Mouse (Mus musculus): ENCODE data around the gene Hoxd13. TPM values are rescaled to one million over a fixed set of nuclear protein-coding genes. Genes with fewer than 3 reads are reported as not detected.

Hoxd13 gene
- polyA plus RNA-seq, 1 experiment = 0.04 TPM

DNA sequence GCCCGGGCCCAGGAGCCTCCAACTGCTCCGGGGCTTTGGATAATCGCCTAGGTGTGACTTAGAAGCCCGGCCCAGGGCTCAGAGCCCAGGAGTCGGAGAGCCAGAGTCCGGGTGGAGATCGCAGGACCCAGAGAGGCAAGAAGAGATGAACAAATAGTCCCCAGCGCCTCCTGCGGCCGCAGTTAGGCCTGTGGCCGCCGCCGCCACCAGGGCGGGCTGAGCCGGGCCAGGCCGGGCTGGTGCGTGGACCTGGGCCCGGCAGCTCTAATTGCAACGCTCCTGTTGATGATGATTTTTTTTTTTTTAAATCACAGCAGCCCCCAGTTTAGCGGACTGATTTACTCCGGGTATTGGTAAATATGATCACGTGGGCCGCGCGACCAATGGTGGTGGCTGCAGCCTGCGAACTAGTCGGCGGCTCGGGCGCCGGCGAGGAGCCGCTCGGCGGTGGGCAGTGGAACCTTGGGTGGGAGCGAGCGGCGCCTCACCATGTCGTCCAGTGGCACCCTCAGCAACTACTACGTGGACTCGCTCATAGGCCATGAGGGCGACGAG is 29.5 kb downstream of the Hoxd13 start, which contains the start of gene Hoxd9:
Hoxd9 (plus strand) TSS at position 161 of the 555 bp plus-strand sequence.
- WGBS = 3% methylated on average over 43 of the region's 43 CpGs
- DNase-seq = no peak
- H3K36me3 ChIP-seq (ENCODE audit: control insufficient read depth, insufficient read depth, low read length) = no peaks in the 10 kb centered on the region
- H3K27me3 ChIP-seq (ENCODE audit: control insufficient read depth, insufficient read depth, low read length) = peaks cover 28% of the 10 kb centered on the region
- no peaks in the 10 kb centered on the region; the same call in 1 of the 2 replicates for H3K4me1 ChIP-seq (replicated peaks; ENCODE audit: control insufficient read depth, insufficient read depth, low read length)
- H3K27ac ChIP-seq (ENCODE audit: control insufficient read depth, insufficient read depth, low read length) = no peak within 1 kb of the TSS
- H3K4me3 ChIP-seq (ENCODE audit: control insufficient read depth, insufficient read depth, low read length) = no peak within 1 kb of the TSS
- no peak for TF ChIP-seq CTCF (IDR thresholded peaks at IDR 0.05; ENCODE audit: borderline replicate concordance, control insufficient read depth, extremely low read depth, insufficient read depth, low read length, poor library complexity)
- TF ChIP-seq POLR2A (IDR thresholded peaks at IDR 0.05; ENCODE audit: control insufficient read depth, extremely low read depth, insufficient read depth, low read length, poor library complexity) = no peak

GRCm38 (mm10) chr2:74698201-74699052 is 30.3 kb downstream of the Hoxd13 start:
- TF ChIP-seq POLR2A (IDR thresholded peaks at IDR 0.05; ENCODE audit: control insufficient read depth, extremely low read depth, insufficient read depth, low read length, poor library complexity) (no peak), CTCF (IDR thresholded peaks at IDR 0.05; ENCODE audit: borderline replicate concordance, control insufficient read depth, extremely low read depth, insufficient read depth, low read length, poor library complexity) (no peak)
- no peak for DNase-seq
- Histone ChIP-seq H3K36me3 (ENCODE audit: control insufficient read depth, insufficient read depth, low read length) (no peaks in the 10 kb centered on the region), H3K27me3 (ENCODE audit: control insufficient read depth, insufficient read depth, low read length) (peaks cover 23% of the 10 kb centered on the region), H3K27ac (ENCODE audit: control insufficient read depth, insufficient read depth, low read length) (no peak overlapping the region), H3K4me3 (ENCODE audit: control insufficient read depth, insufficient read depth, low read length) (no peak overlapping the region), H3K4me1 (replicated peaks; ENCODE audit: control insufficient read depth, insufficient read depth, low read length) (no peaks in the 10 kb centered on the region; the same call in 1 of the 2 replicates)
- WGBS = 5% methylated on average over 86 of the region's 86 CpGs

- no peaks in the 10 kb centered on the region; the same call in 1 of the 2 replicates for H3K4me1 ChIP-seq (replicated peaks; ENCODE audit: control insufficient read depth, insufficient read depth, low read length)
- DNase-seq = no peak
- peaks cover 23% of the 10 kb centered on the region for H3K27me3 ChIP-seq (ENCODE audit: control insufficient read depth, insufficient read depth, low read length)
- 17% methylated on average over 17 of the region's 17 CpGs for WGBS
- no peak overlapping the region for H3K27ac ChIP-seq (ENCODE audit: control insufficient read depth, insufficient read depth, low read length)
- H3K36me3 ChIP-seq (ENCODE audit: control insufficient read depth, insufficient read depth, low read length) = no peaks in the 10 kb centered on the region
- TF ChIP-seq CTCF (IDR thresholded peaks at IDR 0.05; ENCODE audit: borderline replicate concordance, control insufficient read depth, extremely low read depth, insufficient read depth, low read length, poor library complexity) (no peak), POLR2A (IDR thresholded peaks at IDR 0.05; ENCODE audit: control insufficient read depth, extremely low read depth, insufficient read depth, low read length, poor library complexity) (no peak)
- H3K4me3 ChIP-seq (ENCODE audit: control insufficient read depth, insufficient read depth, low read length) = no peak overlapping the region
Measured at GRCm38 (mm10) chr2:74699053-74699430, 30.9 kb downstream of the Hoxd13 start.

GRCm38 (mm10) chr2:74699664-74700545 is 31.8 kb downstream of the Hoxd13 start:
- Histone ChIP-seq H3K36me3 (ENCODE audit: control insufficient read depth, insufficient read depth, low read length) (no peaks in the 10 kb centered on the region), H3K4me3 (ENCODE audit: control insufficient read depth, insufficient read depth, low read length) (no peak overlapping the region), H3K27ac (ENCODE audit: control insufficient read depth, insufficient read depth, low read length) (no peak overlapping the region), H3K4me1 (replicated peaks; ENCODE audit: control insufficient read depth, insufficient read depth, low read length) (peaks cover 4% of the 10 kb centered on the region), H3K27me3 (ENCODE audit: control insufficient read depth, insufficient read depth, low read length) (peaks cover 23% of the 10 kb centered on the region)
- 30% methylated on average over 23 of the region's 23 CpGs for WGBS
- TF ChIP-seq CTCF (IDR thresholded peaks at IDR 0.05; ENCODE audit: borderline replicate concordance, control insufficient read depth, extremely low read depth, insufficient read depth, low read length, poor library complexity) (no peak), POLR2A (IDR thresholded peaks at IDR 0.05; ENCODE audit: control insufficient read depth, extremely low read depth, insufficient read depth, low read length, poor library complexity) (no peak)
- no peak for DNase-seq

DNA sequence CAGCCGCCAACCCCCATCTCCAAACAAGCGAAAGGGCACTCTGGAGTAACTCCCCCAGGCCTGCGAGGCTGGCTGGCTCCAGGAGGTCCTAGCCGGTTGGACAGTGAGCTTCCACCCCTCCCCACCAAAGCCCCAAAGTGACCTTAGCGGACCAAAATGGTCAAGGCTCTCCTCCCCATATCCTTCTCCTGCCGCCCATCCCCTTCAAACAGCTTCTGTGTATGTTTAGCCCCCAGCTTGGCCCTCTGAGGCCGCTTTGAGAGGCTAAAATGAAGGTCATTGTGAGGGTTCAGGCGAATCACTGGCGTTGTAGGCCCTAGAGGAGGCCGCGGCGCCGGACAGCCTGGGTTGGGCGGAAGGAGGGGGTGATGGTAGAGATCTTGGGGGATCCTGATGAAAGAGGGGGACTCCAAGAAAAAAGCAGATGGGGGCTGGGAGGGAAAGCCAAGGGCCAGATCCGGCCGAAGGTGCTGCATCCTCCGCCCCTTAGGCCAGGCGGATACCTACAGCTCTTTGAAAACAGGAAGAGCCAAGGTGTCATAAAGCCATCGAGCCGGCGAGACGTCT is 32.5 kb downstream of the Hoxd13 start:
- WGBS = 31% methylated on average over 22 of the region's 22 CpGs
- Histone ChIP-seq H3K27me3 (ENCODE audit: control insufficient read depth, insufficient read depth, low read length) (peaks cover 25% of the 10 kb centered on the region), H3K4me3 (ENCODE audit: control insufficient read depth, insufficient read depth, low read length) (no peak overlapping the region), H3K27ac (ENCODE audit: control insufficient read depth, insufficient read depth, low read length) (no peak overlapping the region), H3K36me3 (ENCODE audit: control insufficient read depth, insufficient read depth, low read length) (no peaks in the 10 kb centered on the region), H3K4me1 (replicated peaks; ENCODE audit: control insufficient read depth, insufficient read depth, low read length) (peaks cover 10% of the 10 kb centered on the region)
- no peak for DNase-seq
- no peak for TF ChIP-seq POLR2A (IDR thresholded peaks at IDR 0.05; ENCODE audit: control insufficient read depth, extremely low read depth, insufficient read depth, low read length, poor library complexity)
- TF ChIP-seq CTCF (IDR thresholded peaks at IDR 0.05; ENCODE audit: borderline replicate concordance, control insufficient read depth, extremely low read depth, insufficient read depth, low read length, poor library complexity) = no peak
